Mouse (Mus musculus): ENCODE measurements at regions not wholly inside any gene's neighbourhood (a gene's known extent, or its start where the extent isn't known, plus 50 kb on each side); places are given as distances from the start of the nearest gene placed in this dataset.

DNA sequence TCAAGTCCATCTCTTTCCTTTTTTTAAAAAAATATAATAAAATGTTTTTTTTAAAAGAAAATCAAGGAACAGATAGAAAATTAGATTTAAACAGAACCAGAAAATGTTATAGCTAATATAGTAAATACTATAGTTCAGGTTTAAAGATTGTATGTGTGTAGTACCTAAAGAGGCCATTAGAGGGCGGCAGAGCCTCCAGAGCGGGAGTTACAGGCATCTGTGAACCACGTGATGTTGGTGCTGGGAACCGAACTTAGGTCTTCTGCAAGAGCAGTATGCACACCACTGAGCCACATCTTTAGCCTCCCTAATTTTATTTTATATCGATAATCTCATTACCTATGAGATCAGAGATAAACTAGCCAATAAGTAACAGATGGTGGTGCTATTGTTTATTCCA is 178.4 kb upstream of the Ankrd50 start:
- no peak overlapping the region for H3K4me2 ChIP-seq (ENCODE audit: low read depth, low read length)

DNA sequence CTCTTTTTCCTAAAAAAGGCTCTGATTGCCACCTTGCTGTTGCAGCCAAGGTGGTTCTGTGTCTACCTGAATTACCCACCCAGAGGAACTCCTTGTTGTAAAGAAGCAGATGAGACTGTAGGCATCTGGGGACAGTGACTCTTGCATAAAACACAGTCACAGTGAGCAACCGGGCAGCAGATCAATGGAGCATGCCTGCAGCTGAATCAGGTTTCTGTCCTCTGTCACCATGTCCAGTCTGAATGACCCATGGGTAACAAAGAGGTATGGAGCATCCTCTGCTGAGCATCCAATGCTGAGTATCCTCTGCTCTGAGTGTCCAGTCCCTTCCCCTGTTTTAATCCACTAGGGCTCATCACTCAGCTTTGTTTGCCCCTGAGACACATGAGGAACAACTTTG is 172.1 kb upstream of the Ankrd50 start:
- no peak overlapping the region for H3K4me3 ChIP-seq (replicated peaks; ENCODE audit: low read length)
- no peaks in the 10 kb centered on the region for H3K4me1 ChIP-seq (ENCODE audit: control insufficient read depth, insufficient read depth, low read length)
- H3K27me3 ChIP-seq (ENCODE audit: control insufficient read depth, insufficient read depth, low read length), result no peaks in the 10 kb centered on the region
- no peaks in the 10 kb centered on the region for H3K36me3 ChIP-seq (ENCODE audit: control insufficient read depth, insufficient read depth, low read length)
- 80% methylated on average over 1 of the region's 1 CpGs for WGBS
- no peak overlapping the region for H3K27ac ChIP-seq (ENCODE audit: low read length)
- H3K4me2 ChIP-seq (ENCODE audit: low read depth, low read length), result no peak overlapping the region
- no peak for ATAC-seq (ENCODE audit: insufficient read depth, low FRiP score)
- H3K9me3 ChIP-seq (replicated peaks; ENCODE audit: control insufficient read depth, low read length), result no peaks in the 10 kb centered on the region
- no peak overlapping the region for H3K9ac ChIP-seq (ENCODE audit: low read length)

More for the DNA sequence above, 178.4 kb upstream of the Ankrd50 start:
- Histone ChIP-seq H3K9me3 (replicated peaks; ENCODE audit: control insufficient read depth, low read length) (0 out of 2 replicates have a peak, but pooled peaks cover 5% of the 10 kb centered on the region), H3K27ac (ENCODE audit: low read length) (no peak overlapping the region), H3K27me3 (ENCODE audit: control insufficient read depth, insufficient read depth, low read length) (no peaks in the 10 kb centered on the region), H3K36me3 (ENCODE audit: control insufficient read depth, insufficient read depth, low read length) (no peaks in the 10 kb centered on the region), H3K4me1 (ENCODE audit: control insufficient read depth, insufficient read depth, low read length) (no peaks in the 10 kb centered on the region), H3K4me3 (replicated peaks; ENCODE audit: low read length) (no peak overlapping the region), H3K9ac (ENCODE audit: low read length) (no peak overlapping the region)
- WGBS, result 66% methylated on average over 5 of the region's 5 CpGs
- no peak for ATAC-seq (ENCODE audit: insufficient read depth, low FRiP score)

DNA sequence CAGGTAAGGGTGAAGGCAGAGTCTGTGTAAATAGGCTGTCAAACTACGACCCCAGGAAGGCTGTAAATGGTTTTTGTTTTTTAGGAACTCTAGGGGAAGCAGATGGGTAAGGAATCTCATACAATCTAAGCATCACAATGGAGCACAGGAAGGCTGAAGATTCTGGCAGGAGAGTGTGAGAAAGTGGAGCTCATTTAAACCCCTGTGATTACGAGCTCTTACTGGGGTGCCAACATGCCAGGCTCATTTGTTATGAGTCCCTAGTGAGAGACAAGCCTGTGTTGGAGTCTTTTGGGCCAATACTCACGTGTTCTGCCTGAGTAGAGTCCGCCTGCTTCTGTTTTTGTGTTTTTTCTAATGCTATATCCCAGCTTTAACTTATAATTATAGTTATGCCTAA is 169.3 kb upstream of the Ankrd50 start:
- 63% methylated on average over 4 of the region's 4 CpGs for WGBS
- Histone ChIP-seq H3K4me3 (replicated peaks; ENCODE audit: low read length) (no peak overlapping the region), H3K4me2 (ENCODE audit: low read depth, low read length) (no peak overlapping the region)

DNA sequence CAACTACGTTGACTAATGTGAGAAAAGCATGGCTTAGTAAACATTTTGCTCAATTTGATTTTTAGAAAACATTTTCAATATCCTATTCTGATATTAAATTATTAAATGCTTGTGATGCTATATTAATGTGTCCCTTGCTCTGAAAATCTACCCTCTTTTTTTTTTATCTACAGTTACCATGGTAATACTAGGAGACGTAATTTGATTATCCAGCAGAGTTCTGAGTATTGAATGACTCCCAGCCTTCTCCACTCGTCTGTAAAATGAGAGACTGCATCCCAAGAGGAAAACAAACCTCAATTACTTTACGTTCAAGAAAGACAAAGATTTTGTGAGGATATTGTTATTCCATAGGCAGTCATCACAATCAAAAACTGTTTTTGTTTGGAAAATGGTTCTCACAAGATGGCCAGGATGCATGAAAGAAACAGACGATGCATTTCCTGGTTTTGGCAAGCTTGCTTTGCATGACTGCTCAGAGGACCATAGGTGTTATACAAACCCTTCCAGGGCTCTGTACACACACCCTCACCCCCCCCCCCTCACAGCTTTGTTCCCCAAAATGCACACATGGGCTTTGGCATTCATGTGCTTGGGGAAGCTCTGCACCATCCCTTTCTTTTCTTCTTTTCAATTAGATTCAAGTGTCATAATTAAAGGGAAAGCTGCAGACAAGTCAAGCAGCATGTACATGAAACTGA is 168.5 kb upstream of the Ankrd50 start:
- H3K36me3 ChIP-seq (ENCODE audit: control insufficient read depth, insufficient read depth, low read length), result no peaks in the 10 kb centered on the region
- ATAC-seq (ENCODE audit: insufficient read depth, low FRiP score), result no peak
- H3K9me3 ChIP-seq (replicated peaks; ENCODE audit: control insufficient read depth, low read length), result no peaks in the 10 kb centered on the region
- no peak overlapping the region for H3K9ac ChIP-seq (ENCODE audit: low read length)
- no peak overlapping the region for H3K4me2 ChIP-seq (ENCODE audit: low read depth, low read length)
- no peak overlapping the region for H3K4me3 ChIP-seq (replicated peaks; ENCODE audit: low read length)
- H3K27me3 ChIP-seq (ENCODE audit: control insufficient read depth, insufficient read depth, low read length), result no peaks in the 10 kb centered on the region
- WGBS, result 62% methylated on average over 5 of the region's 5 CpGs
- no peak overlapping the region for H3K27ac ChIP-seq (ENCODE audit: low read length)
- no peaks in the 10 kb centered on the region; the same call in 1 of the 2 replicates for H3K4me1 ChIP-seq (ENCODE audit: control insufficient read depth, insufficient read depth, low read length)

More for the DNA sequence above, 169.3 kb upstream of the Ankrd50 start:
- Histone ChIP-seq H3K36me3 (ENCODE audit: control insufficient read depth, insufficient read depth, low read length) (no peaks in the 10 kb centered on the region), H3K4me1 (ENCODE audit: control insufficient read depth, insufficient read depth, low read length) (no peaks in the 10 kb centered on the region), H3K9ac (ENCODE audit: low read length) (no peak overlapping the region), H3K27ac (ENCODE audit: low read length) (no peak overlapping the region), H3K27me3 (ENCODE audit: control insufficient read depth, insufficient read depth, low read length) (no peaks in the 10 kb centered on the region), H3K9me3 (replicated peaks; ENCODE audit: control insufficient read depth, low read length) (no peaks in the 10 kb centered on the region)
- ATAC-seq (ENCODE audit: insufficient read depth, low FRiP score), result no peak

DNA sequence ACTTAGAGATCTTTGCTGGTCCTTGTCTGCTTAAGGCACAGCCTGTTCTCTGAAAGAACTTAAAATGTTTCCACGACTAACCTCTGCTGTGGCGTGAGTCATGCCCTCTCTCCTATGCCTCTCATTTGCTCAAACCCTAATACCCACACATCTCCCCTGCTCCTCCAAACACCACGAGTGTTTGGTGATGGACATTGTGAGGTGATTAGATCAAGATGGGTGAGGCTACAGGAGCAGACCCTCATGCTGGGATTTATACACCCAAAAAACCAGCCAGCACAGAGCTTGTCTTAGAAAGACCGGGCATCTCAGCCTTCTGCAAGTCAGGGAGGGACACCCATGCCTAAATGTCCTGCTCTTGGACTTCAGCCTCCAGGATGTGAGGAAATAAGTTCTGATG is 165.5 kb upstream of the Ankrd50 start:
- ATAC-seq (ENCODE audit: insufficient read depth, low FRiP score), result no peak
- no peaks in the 10 kb centered on the region for H3K9me3 ChIP-seq (replicated peaks; ENCODE audit: control insufficient read depth, low read length)
- H3K4me1 ChIP-seq (ENCODE audit: control insufficient read depth, insufficient read depth, low read length), result no peaks in the 10 kb centered on the region; the same call in 1 of the 2 replicates
- H3K4me3 ChIP-seq (replicated peaks; ENCODE audit: low read length), result no peak overlapping the region
- no peak overlapping the region for H3K4me2 ChIP-seq (ENCODE audit: low read depth, low read length)
- no peak overlapping the region for H3K9ac ChIP-seq (ENCODE audit: low read length)
- WGBS, result 68% methylated on average over 4 of the region's 4 CpGs
- H3K27ac ChIP-seq (ENCODE audit: low read length), result no peak overlapping the region
- no peaks in the 10 kb centered on the region for H3K27me3 ChIP-seq (ENCODE audit: control insufficient read depth, insufficient read depth, low read length)
- no peaks in the 10 kb centered on the region for H3K36me3 ChIP-seq (ENCODE audit: control insufficient read depth, insufficient read depth, low read length)

DNA sequence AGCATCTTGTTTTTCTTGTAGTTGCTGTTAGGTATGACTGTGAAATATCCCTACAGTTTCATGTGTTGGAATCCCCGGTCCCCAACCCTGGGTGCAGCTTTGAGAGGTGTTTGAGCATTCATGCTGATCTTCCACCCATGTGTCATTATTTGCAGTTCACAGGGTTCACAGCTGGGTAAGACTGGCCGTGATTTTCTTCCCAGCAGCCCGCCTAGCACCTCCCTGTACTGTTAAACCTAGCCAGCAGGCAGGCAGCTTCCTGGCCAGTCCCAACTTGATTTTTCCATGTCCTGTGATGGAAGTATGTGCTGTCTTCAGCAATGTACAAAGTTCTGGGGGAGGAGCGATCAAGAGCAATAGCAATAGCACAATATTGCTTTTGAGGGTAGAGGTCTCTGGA is 164.0 kb upstream of the Ankrd50 start:
- H3K27me3 ChIP-seq (ENCODE audit: control insufficient read depth, insufficient read depth, low read length), result no peaks in the 10 kb centered on the region
- WGBS, result 52% methylated on average over 4 of the region's 4 CpGs
- H3K4me2 ChIP-seq (ENCODE audit: low read depth, low read length), result no peak overlapping the region
- H3K9ac ChIP-seq (ENCODE audit: low read length), result no peak overlapping the region
- peak; percentile 69; the same call in 1 of the 2 replicates for ATAC-seq (ENCODE audit: insufficient read depth, low FRiP score)
- no peak overlapping the region for H3K4me3 ChIP-seq (replicated peaks; ENCODE audit: low read length)
- H3K36me3 ChIP-seq (ENCODE audit: control insufficient read depth, insufficient read depth, low read length), result no peaks in the 10 kb centered on the region
- no peaks in the 10 kb centered on the region; the same call in 1 of the 2 replicates for H3K4me1 ChIP-seq (ENCODE audit: control insufficient read depth, insufficient read depth, low read length)
- no peaks in the 10 kb centered on the region for H3K9me3 ChIP-seq (replicated peaks; ENCODE audit: control insufficient read depth, low read length)
- H3K27ac ChIP-seq (ENCODE audit: low read length), result no peak overlapping the region

DNA sequence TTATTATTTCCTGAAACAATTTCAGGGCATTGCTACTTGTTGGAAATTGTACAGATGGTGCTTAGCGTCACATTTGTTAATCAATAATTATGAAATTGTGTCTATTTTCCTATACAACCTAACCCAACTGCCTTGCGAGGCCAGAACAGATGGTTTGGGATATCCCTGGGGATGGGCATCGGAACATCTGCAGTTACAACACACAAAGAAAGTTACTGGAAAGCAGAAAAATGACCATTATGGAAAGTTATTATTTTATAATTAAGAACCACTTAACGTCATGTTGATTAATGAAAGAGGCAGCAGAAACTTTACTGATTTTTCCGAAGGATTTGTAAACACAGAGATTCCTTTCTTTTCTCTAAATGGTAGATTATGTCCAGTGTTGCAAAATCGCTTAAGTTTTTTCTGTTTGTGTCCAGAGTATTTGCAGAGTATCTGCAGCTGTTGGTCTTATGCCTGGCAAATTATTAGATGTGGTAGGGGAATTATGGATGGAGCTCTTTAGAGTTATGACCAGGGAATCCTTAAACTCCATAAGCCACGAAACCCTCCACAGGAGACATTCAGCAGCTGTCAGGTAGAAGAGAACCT is 163.2 kb upstream of the Ankrd50 start:
- Histone ChIP-seq H3K36me3 (ENCODE audit: control insufficient read depth, insufficient read depth, low read length) (no peaks in the 10 kb centered on the region), H3K9ac (ENCODE audit: low read length) (no peak overlapping the region), H3K4me2 (ENCODE audit: low read depth, low read length) (no peak overlapping the region), H3K27me3 (ENCODE audit: control insufficient read depth, insufficient read depth, low read length) (no peaks in the 10 kb centered on the region), H3K4me1 (ENCODE audit: control insufficient read depth, insufficient read depth, low read length) (no peaks in the 10 kb centered on the region; the same call in 1 of the 2 replicates), H3K9me3 (replicated peaks; ENCODE audit: control insufficient read depth, low read length) (no peaks in the 10 kb centered on the region), H3K4me3 (replicated peaks; ENCODE audit: low read length) (no peak overlapping the region), H3K27ac (ENCODE audit: low read length) (no peak overlapping the region)
- ATAC-seq (ENCODE audit: insufficient read depth, low FRiP score), result no peak
- WGBS, result 45% methylated on average over 7 of the region's 7 CpGs

DNA sequence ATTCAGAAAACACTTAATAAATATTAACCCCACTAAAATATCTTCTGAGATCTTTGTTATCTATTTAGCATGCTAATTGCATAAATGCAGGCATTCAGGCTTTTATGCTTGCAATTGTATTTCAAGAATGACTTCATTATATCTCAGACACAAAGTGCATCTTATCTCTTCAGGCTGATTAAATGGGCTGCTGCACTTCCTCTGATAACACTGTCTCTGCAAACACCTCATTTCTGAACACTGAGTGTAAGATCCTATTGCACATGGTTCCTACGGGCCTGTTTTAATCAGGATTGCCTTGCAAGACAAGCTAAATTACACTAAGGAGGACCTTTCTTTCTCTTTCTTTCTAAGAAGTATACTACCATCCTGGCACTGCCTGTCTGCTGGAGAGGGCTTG is 157.1 kb upstream of the Ankrd50 start:
- 54% methylated on average over 1 of the region's 1 CpGs for WGBS
- no peaks in the 10 kb centered on the region for H3K36me3 ChIP-seq (ENCODE audit: control insufficient read depth, insufficient read depth, low read length)
- no peaks in the 10 kb centered on the region for H3K27me3 ChIP-seq (ENCODE audit: control insufficient read depth, insufficient read depth, low read length)
- no peaks in the 10 kb centered on the region for H3K9me3 ChIP-seq (replicated peaks; ENCODE audit: control insufficient read depth, low read length)
- H3K27ac ChIP-seq (ENCODE audit: low read length), result no peak overlapping the region
- H3K4me2 ChIP-seq (ENCODE audit: low read depth, low read length), result no peak overlapping the region
- no peak for ATAC-seq (ENCODE audit: insufficient read depth, low FRiP score)
- no peak overlapping the region for H3K9ac ChIP-seq (ENCODE audit: low read length)
- H3K4me1 ChIP-seq (ENCODE audit: control insufficient read depth, insufficient read depth, low read length), result no peaks in the 10 kb centered on the region
- H3K4me3 ChIP-seq (replicated peaks; ENCODE audit: low read length), result no peak overlapping the region

DNA sequence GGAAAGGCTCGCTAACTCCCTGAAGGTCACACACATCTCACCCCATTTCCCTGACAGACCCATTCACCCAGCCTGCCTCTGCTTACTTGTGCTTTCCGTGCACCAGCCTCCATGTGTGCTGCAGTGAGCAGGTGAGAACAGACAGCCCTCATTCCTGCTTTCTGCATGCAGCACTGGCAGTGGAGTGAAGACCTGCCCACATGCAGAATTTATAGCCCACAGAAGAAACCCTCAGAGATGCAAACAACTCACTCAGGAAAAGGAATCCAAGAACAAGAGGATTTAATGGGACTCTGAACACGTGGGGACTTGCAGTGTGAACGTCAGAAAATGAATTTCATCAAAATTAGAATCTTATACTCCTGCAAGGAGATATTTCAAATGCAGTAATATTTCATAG is 152.2 kb upstream of the Ankrd50 start:
- Histone ChIP-seq H3K9ac (ENCODE audit: low read length) (no peak overlapping the region), H3K27ac (ENCODE audit: low read length) (no peak overlapping the region), H3K4me1 (ENCODE audit: control insufficient read depth, insufficient read depth, low read length) (0 out of 2 replicates have a peak, but pooled peaks cover 4% of the 10 kb centered on the region), H3K27me3 (ENCODE audit: control insufficient read depth, insufficient read depth, low read length) (no peaks in the 10 kb centered on the region), H3K4me2 (ENCODE audit: low read depth, low read length) (no peak overlapping the region), H3K36me3 (ENCODE audit: control insufficient read depth, insufficient read depth, low read length) (no peaks in the 10 kb centered on the region), H3K4me3 (replicated peaks; ENCODE audit: low read length) (no peak overlapping the region), H3K9me3 (replicated peaks; ENCODE audit: control insufficient read depth, low read length) (no peaks in the 10 kb centered on the region)
- 68% methylated on average over 4 of the region's 4 CpGs for WGBS
- ATAC-seq (ENCODE audit: insufficient read depth, low FRiP score), result no peak
